Mouse (Mus musculus) liver, embryonic 14.5 days (tissue): ENCODE data around the gene Sbf2.

Source experiments
- CTCF ChIP-seq: IDR thresholded peaks from 2 replicates; pipeline ENCODE4 v1.5.1; 2016; ENCODE audit warnings: antibody characterized with exemption, low read depth, control low read depth
- EP300 ChIP-seq: IDR thresholded peaks from 2 replicates; pipeline ENCODE4 v1.6.1; 2016; ENCODE audit warnings: antibody characterized with exemption, low read depth

- TF ChIP-seq EP300 (no peak), CTCF (peak; percentile 23)
Measured at GRCm38 (mm10) chr7:110384343-110384742, 230.4 kb downstream of the Sbf2 start.
